Mouse (Mus musculus): Measurements from ENCODE around the gene Fam168a. TPM values are rescaled to one million over a fixed set of nuclear protein-coding genes. Genes with fewer than 3 reads are reported as not detected.

The Fam168a gene
- polyA plus RNA-seq, 1 experiment: 158 TPM

GRCm38 (mm10) chr7:100873197-100873596 lies 166.8 kb downstream of the Fam168a start:
- TF ChIP-seq CTCF (IDR thresholded peaks at IDR 0.05; ENCODE audit: borderline replicate concordance, extremely low read depth, insufficient read depth, insufficient read length): no peak
- no peak for TF ChIP-seq POLR2A (IDR thresholded peaks at IDR 0.05; ENCODE audit: borderline replicate concordance, extremely low read depth, insufficient read depth, insufficient read length, poor library complexity, severe bottlenecking)
- DNase-seq (ENCODE audit: low read depth): no peak

- no peak for DNase-seq (ENCODE audit: low read depth)
- TF ChIP-seq POLR2A (IDR thresholded peaks at IDR 0.05; ENCODE audit: borderline replicate concordance, extremely low read depth, insufficient read depth, insufficient read length, poor library complexity, severe bottlenecking) (no peak), CTCF (IDR thresholded peaks at IDR 0.05; ENCODE audit: borderline replicate concordance, extremely low read depth, insufficient read depth, insufficient read length) (no peak)
Measured at GRCm38 (mm10) chr7:100875822-100876221, 169.4 kb downstream of the Fam168a start.

GRCm38 (mm10) chr7:100876293-100876692 lies 169.9 kb downstream of the Fam168a start:
- TF ChIP-seq CTCF (IDR thresholded peaks at IDR 0.05; ENCODE audit: borderline replicate concordance, extremely low read depth, insufficient read depth, insufficient read length) (no peak), POLR2A (IDR thresholded peaks at IDR 0.05; ENCODE audit: borderline replicate concordance, extremely low read depth, insufficient read depth, insufficient read length, poor library complexity, severe bottlenecking) (no peak)
- no peak for DNase-seq (ENCODE audit: low read depth)

GRCm38 (mm10) chr7:100876771-100877170 lies 170.3 kb downstream of the Fam168a start:
- TF ChIP-seq POLR2A (IDR thresholded peaks at IDR 0.05; ENCODE audit: borderline replicate concordance, extremely low read depth, insufficient read depth, insufficient read length, poor library complexity, severe bottlenecking): no peak
- no peak for TF ChIP-seq CTCF (IDR thresholded peaks at IDR 0.05; ENCODE audit: borderline replicate concordance, extremely low read depth, insufficient read depth, insufficient read length)
- no peak for DNase-seq (ENCODE audit: low read depth)

- DNase-seq (ENCODE audit: low read depth): peak; percentile 55
- TF ChIP-seq CTCF (IDR thresholded peaks at IDR 0.05; ENCODE audit: borderline replicate concordance, extremely low read depth, insufficient read depth, insufficient read length) (peak; percentile 57), POLR2A (IDR thresholded peaks at IDR 0.05; ENCODE audit: borderline replicate concordance, extremely low read depth, insufficient read depth, insufficient read length, poor library complexity, severe bottlenecking) (no peak)
Measured at GRCm38 (mm10) chr7:100879595-100879994, 173.2 kb downstream of the Fam168a start.

GRCm38 (mm10) chr7:100881531-100881930 lies 175.1 kb downstream of the Fam168a start:
- DNase-seq (ENCODE audit: low read depth): no peak
- TF ChIP-seq CTCF (IDR thresholded peaks at IDR 0.05; ENCODE audit: borderline replicate concordance, extremely low read depth, insufficient read depth, insufficient read length): no peak
- no peak for TF ChIP-seq POLR2A (IDR thresholded peaks at IDR 0.05; ENCODE audit: borderline replicate concordance, extremely low read depth, insufficient read depth, insufficient read length, poor library complexity, severe bottlenecking)

- no peak for TF ChIP-seq CTCF (IDR thresholded peaks at IDR 0.05; ENCODE audit: borderline replicate concordance, extremely low read depth, insufficient read depth, insufficient read length)
- no peak for TF ChIP-seq POLR2A (IDR thresholded peaks at IDR 0.05; ENCODE audit: borderline replicate concordance, extremely low read depth, insufficient read depth, insufficient read length, poor library complexity, severe bottlenecking)
- no peak for DNase-seq (ENCODE audit: low read depth)
Measured at GRCm38 (mm10) chr7:100881950-100882349, 175.5 kb downstream of the Fam168a start.

- no peak for TF ChIP-seq CTCF (IDR thresholded peaks at IDR 0.05; ENCODE audit: borderline replicate concordance, extremely low read depth, insufficient read depth, insufficient read length)
- TF ChIP-seq POLR2A (IDR thresholded peaks at IDR 0.05; ENCODE audit: borderline replicate concordance, extremely low read depth, insufficient read depth, insufficient read length, poor library complexity, severe bottlenecking): no peak
- no peak for DNase-seq (ENCODE audit: low read depth)
Measured at GRCm38 (mm10) chr7:100884460-100884859, 178.0 kb downstream of the Fam168a start.

- TF ChIP-seq POLR2A (IDR thresholded peaks at IDR 0.05; ENCODE audit: borderline replicate concordance, extremely low read depth, insufficient read depth, insufficient read length, poor library complexity, severe bottlenecking) (no peak), CTCF (IDR thresholded peaks at IDR 0.05; ENCODE audit: borderline replicate concordance, extremely low read depth, insufficient read depth, insufficient read length) (peak; percentile 88)
- DNase-seq (ENCODE audit: low read depth): peak; percentile 72
Measured at GRCm38 (mm10) chr7:100886535-100886934, 180.1 kb downstream of the Fam168a start.

Other genes with a start within 250 kb of the Fam168a start
- gene Ucp3, start 233.6 kb upstream of the Fam168a start, polyA plus RNA-seq (2012; rRNA removed): 0.03 TPM in 1 of 2 replicates, not detected in the other
- 44.7 and 53.9 TPM in 2 replicates for gene Ucp2, start 213.3 kb upstream of the Fam168a start, polyA plus RNA-seq (2012; rRNA removed)
- gene Dnajb13, start 191.7 kb upstream of the Fam168a start, polyA plus RNA-seq (2012; rRNA removed): 4.6 and 7.0 TPM in 2 replicates
- 14.1 and 15.3 TPM in 2 replicates for gene Coa4, start 169.6 kb upstream of the Fam168a start, polyA plus RNA-seq (2012; rRNA removed)
- gene Rab6a, start 99.2 kb upstream of the Fam168a start, polyA plus RNA-seq (2012; rRNA removed): 137 and 166 TPM in 2 replicates
- gene Mrpl48, start 98.3 kb upstream of the Fam168a start, polyA plus RNA-seq (2012; rRNA removed): 36.9 and 41.1 TPM in 2 replicates
- 7.0 and 9.7 TPM in 2 replicates for gene Plekhb1, start 44.2 kb upstream of the Fam168a start, polyA plus RNA-seq (2012; rRNA removed)
- gene Relt, start 156.8 kb downstream of the Fam168a start, polyA plus RNA-seq (2012; rRNA removed): 6.2 and 7.2 TPM in 2 replicates
- 20.8 and 30.3 TPM in 2 replicates for gene Arhgef17, start 225.5 kb downstream of the Fam168a start, polyA plus RNA-seq (2012; rRNA removed)

Data from brain, embryonic 14.5 days (tissue).